Mouse (Mus musculus) erythroblast, embryonic 14.5 days (primary cell): ENCODE measurements around the gene Pirt. TPM values are rescaled to one million over a fixed set of nuclear protein-coding genes. Genes with fewer than 3 reads are reported as not detected.

Source experiments
- H3K27me3 ChIP-seq: 2 replicates; pipeline ENCODE4 v1.6.1; 2012; ENCODE audit warnings: inconsistent platforms; ENCODE audit not compliant: control insufficient read depth
- H3K36me3 ChIP-seq: 2 replicates; pipeline ENCODE4 v1.6.1; 2012; ENCODE audit warnings: mild to moderate bottlenecking, inconsistent platforms; ENCODE audit not compliant: control insufficient read depth
- H3K4me1 ChIP-seq: 2 replicates; pipeline ENCODE4 v1.6.1; 2012; ENCODE audit warnings: inconsistent platforms; ENCODE audit not compliant: control insufficient read depth
- H3K4me3 ChIP-seq: replicated peaks from 2 replicates; pipeline ENCODE3; 2012; ENCODE audit warnings: moderate library complexity, mild to moderate bottlenecking, inconsistent platforms
- H3K9me3 ChIP-seq: 2 replicates; pipeline ENCODE4 v1.6.1; 2012; ENCODE audit warnings: low read length, inconsistent platforms, mixed read lengths; ENCODE audit not compliant: control insufficient read depth
- GATA1 ChIP-seq: IDR thresholded peaks from 2 replicates; pipeline ENCODE4 v1.6.1; 2012; ENCODE audit warnings: low read length, inconsistent platforms, mixed read lengths
- TAL1 ChIP-seq: IDR thresholded peaks from 3 replicates; pipeline ENCODE4 v1.6.1; 2012; ENCODE audit warnings: low read length, inconsistent platforms, mixed read lengths
- polyA plus RNA-seq: library from polyadenylated mRNA; stranded (reverse); fragments of >175 nt; gene quantifications from 2 replicates; pipeline ENCODE4 v1.2.3, GENCODE M21; 2012

The Pirt gene
- polyA plus RNA-seq, 1 experiment: 0.01 TPM

DNA sequence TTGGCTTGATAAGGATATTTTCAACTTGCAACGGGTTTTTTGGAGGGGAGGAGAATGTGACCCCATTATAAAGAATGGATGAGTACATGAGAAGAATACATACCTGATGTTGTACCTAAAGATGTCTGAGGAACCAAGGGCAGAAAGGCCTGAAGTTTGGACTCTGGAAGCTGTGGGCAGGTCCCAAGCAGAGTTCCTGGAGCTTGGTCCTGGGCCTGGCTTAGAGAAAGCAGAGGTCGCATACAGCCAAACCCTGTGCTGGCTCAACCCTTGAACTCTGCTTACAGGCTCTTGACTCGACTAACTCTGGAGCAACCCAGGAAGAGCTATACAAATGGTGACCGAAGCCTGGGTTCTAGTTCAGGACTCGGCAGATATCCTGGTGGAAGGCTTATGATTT is 30.2 kb downstream of the Pirt start:
- Histone ChIP-seq H3K36me3 (no peaks in the 10 kb centered on the region), H3K9me3 (no peaks in the 10 kb centered on the region), H3K4me1 (no peaks in the 10 kb centered on the region), H3K27me3 (no peaks in the 10 kb centered on the region), H3K4me3 (no peak overlapping the region)
- TF ChIP-seq TAL1: no peak

DNA sequence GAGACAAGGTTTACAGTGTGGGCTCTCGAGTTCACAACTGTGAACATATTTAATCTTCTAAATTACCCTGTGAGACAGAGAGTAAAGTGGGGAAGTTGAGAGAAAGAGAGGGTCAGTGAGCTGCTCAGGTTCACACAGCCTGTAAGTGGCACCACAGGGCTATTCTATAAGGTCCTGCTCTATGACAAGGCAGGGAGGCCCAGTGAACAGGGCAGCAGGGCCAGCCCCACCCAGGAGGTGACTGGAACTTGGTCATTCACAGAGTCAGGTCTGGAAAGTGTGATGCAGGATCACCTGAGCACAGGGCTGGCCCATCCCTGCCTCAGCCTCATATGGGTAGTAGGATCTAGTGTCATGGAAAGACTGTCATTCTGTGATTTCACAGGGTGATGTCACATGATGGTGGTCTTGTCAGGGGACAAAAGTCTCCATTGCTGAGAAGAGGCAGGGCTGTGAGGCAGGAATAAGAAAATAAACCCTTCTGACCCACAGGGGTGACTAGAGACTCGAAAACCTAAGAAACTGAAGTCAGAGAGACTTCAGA is 33.5 kb downstream of the Pirt start:
- H3K9me3 ChIP-seq: no peaks in the 10 kb centered on the region
- H3K4me1 ChIP-seq: no peaks in the 10 kb centered on the region
- TF ChIP-seq GATA1: no peak
- TF ChIP-seq TAL1: no peak
- no peaks in the 10 kb centered on the region for H3K36me3 ChIP-seq
- H3K4me3 ChIP-seq: no peak overlapping the region
- no peaks in the 10 kb centered on the region for H3K27me3 ChIP-seq

DNA sequence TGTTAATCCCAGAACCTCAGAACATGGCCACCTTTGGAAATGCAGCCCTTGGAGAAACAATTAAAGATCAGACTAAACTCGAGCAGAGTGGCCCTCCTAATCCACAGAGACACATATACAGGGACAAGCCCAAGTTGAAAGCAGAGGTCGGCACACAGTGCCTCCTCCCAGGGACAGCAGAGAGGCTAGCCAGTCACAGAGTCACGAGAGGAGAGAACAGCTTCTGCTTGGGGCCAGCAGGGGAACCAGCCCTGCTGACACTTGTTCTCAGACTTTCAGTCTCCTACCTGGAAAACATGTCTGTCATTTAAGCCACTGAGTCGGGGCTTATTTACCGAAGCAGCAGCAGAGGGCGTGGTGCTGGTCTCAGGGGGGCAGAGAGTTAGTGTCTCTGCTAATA is 34.7 kb downstream of the Pirt start:
- Histone ChIP-seq H3K27me3 (no peaks in the 10 kb centered on the region), H3K4me3 (no peak overlapping the region), H3K9me3 (no peaks in the 10 kb centered on the region), H3K4me1 (no peaks in the 10 kb centered on the region), H3K36me3 (no peaks in the 10 kb centered on the region)
- TF ChIP-seq TAL1: no peak
- TF ChIP-seq GATA1: no peak

DNA sequence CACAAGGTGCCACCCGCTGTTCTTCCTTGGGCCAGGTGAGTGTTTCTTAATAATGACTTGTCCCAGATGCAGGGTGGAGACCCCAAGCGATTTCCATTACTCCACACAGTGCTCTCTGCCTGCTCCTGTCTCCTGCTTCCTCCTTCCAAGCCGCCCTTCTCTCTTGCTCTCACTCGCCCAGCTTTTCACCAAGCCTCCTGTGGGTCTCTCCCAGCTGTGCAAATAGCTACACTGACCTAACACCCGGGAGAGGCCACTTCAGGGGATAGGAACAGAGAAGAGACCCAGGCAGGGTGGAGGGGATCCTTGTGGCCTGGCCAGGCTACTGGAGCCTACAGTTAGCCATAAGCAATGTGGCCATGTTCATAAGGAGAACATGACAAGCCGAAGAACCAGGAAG is 35.1 kb downstream of the Pirt start:
- TF ChIP-seq GATA1 (no peak), TAL1 (no peak)

GRCm38 (mm10) chr11:66956303-66956702 is 44.5 kb downstream of the Pirt start, which contains the start of gene Tmem238l:
Tmem238l (plus strand) TSS chr11:66956638.
- Histone ChIP-seq H3K4me3 (no peak within 1 kb of the TSS), H3K4me1 (no peaks in the 10 kb centered on the region), H3K36me3 (no peaks in the 10 kb centered on the region), H3K27me3 (no peaks in the 10 kb centered on the region), H3K9me3 (no peaks in the 10 kb centered on the region)
- TF ChIP-seq GATA1: no peak

More for the DNA sequence above, 35.1 kb downstream of the Pirt start:
- Histone ChIP-seq H3K9me3 (no peaks in the 10 kb centered on the region), H3K27me3 (no peaks in the 10 kb centered on the region), H3K4me1 (no peaks in the 10 kb centered on the region), H3K4me3 (no peak overlapping the region), H3K36me3 (no peaks in the 10 kb centered on the region)

DNA sequence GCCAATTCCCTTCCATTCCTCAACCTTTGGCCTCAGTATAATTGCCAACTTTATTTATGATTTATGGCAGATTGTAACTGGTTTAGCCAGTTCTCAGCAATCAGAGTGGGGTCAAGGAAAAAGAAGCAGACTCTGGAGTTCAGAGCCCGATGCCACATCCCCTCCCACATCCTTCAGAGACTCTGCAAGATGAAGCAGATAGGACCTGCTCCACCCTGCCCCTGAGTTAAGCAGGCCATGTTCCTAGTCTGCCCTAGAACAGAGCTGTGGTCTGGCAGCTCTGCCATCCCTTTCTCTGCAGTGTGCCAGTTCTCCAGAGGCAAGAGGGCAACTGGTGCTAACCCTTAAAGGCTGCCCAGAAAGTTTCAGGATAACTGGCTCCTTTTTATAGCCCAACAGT is 49.0 kb downstream of the Pirt start:
- H3K27me3 ChIP-seq: no peaks in the 10 kb centered on the region
- no peaks in the 10 kb centered on the region for H3K4me1 ChIP-seq
- H3K36me3 ChIP-seq: no peaks in the 10 kb centered on the region
- H3K9me3 ChIP-seq: no peaks in the 10 kb centered on the region
- H3K4me3 ChIP-seq: no peak overlapping the region
- TF ChIP-seq GATA1 (no peak), TAL1 (no peak)

DNA sequence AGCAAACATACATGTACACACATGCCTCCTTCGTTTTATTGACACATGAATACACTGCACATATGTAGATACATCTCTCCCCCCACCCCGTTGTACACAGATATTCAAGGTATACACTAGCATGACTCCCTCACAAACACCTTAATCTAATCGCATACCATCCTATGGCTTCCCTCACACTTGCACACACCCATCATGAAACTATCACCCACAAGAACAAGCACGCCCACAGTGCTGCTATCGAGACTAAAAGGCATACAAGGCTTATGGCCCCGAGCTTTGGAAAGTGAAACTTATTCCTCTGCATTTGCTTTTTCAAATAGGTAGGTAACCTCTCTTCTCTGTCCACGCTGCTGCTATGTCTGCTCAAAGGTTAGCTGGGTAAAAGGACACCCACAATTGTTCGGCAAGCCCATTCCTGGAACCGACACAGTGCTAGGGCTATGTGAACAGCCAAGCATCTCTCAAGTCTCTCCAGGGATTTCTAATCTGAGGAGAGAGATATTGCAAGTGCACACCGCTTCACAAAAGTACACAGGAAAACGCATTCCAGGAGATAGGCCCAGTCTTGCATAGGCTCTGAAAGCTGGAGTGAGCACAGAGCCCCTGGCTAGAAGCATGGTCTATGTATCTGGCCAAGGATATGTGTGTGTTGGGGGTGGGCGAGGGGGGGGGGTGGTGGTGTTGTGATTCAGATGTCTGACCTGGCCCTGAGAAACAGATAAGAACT is 49.8 kb downstream of the Pirt start:
- TF ChIP-seq GATA1 (no peak), TAL1 (no peak)
- Histone ChIP-seq H3K36me3 (no peaks in the 10 kb centered on the region), H3K9me3 (no peaks in the 10 kb centered on the region)

GRCm38 (mm10) chr11:66963462-66963861 is 51.7 kb downstream of the Pirt start:
- no peaks in the 10 kb centered on the region for H3K4me1 ChIP-seq
- no peaks in the 10 kb centered on the region for H3K36me3 ChIP-seq
- TF ChIP-seq TAL1: no peak
- no peak overlapping the region for H3K4me3 ChIP-seq
- H3K27me3 ChIP-seq: no peaks in the 10 kb centered on the region
- H3K9me3 ChIP-seq: no peaks in the 10 kb centered on the region

More for the DNA sequence above, 49.8 kb downstream of the Pirt start:
- Histone ChIP-seq H3K27me3 (no peaks in the 10 kb centered on the region), H3K4me1 (no peaks in the 10 kb centered on the region), H3K4me3 (no peak overlapping the region)

DNA sequence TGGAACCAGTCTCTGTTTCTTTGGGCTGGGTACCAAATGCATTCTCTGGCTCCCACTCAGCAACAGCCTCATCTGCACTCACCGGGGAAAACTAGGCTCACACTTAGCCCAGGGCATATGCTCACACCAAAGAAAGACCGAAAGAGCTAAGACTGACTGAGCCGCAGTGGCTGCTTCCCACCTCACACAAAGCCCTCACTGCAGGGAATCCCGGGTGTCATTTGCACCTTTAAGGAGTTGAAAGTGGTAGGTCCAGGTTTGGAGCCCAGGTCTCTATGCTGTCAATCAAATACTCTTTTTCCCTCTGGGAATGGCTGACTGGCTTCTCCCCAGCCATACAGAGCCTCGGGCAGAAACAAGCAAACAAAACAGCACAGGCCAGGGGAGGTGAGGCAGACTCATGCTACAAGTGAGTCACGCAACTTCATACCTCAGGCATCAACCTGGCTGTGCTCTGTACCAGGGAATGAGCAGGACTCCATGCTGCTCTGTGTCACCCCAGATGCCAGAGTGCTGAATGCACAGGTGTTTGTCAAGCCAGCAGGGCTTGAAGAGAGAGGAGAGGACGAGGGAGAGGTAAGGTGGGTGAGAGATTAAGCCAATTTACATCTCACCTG is 54.8 kb downstream of the Pirt start:
- TF ChIP-seq GATA1 (no peak), TAL1 (no peak)
- H3K4me3 ChIP-seq: no peak overlapping the region

DNA sequence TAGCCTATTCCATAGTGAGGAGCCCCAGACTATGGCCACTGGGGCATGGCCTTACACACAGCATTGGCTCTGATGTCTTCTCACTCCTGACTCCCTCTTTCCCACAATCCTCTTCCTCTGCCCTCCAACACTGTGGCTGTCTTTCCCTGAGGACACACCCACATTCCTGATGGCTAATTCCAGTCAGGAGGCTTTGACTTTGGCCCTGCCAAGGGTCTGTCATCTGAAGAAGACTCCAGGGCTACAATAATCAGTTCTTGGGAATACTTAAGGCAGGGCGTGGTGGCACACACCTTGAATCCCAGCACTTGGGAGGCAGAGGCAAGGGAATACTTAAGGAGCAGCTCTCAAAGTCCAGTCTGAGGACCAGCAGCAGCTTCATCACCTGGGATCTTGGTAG is 56.8 kb downstream of the Pirt start:
- no peaks in the 10 kb centered on the region for H3K27me3 ChIP-seq
- no peak overlapping the region for H3K4me3 ChIP-seq
- no peak for TF ChIP-seq GATA1
- TF ChIP-seq TAL1: no peak
- no peaks in the 10 kb centered on the region for H3K9me3 ChIP-seq
- H3K36me3 ChIP-seq: no peaks in the 10 kb centered on the region
- H3K4me1 ChIP-seq: no peaks in the 10 kb centered on the region

More for the DNA sequence above, 54.8 kb downstream of the Pirt start:
- Histone ChIP-seq H3K9me3 (no peaks in the 10 kb centered on the region), H3K36me3 (no peaks in the 10 kb centered on the region), H3K4me1 (no peaks in the 10 kb centered on the region), H3K27me3 (no peaks in the 10 kb centered on the region)
